Mouse (Mus musculus): ENCODE results near the gene Adam12. TPM values are rescaled to one million over a fixed set of nuclear protein-coding genes. Genes with fewer than 3 reads are reported as not detected.

The Adam12 gene
- total RNA-seq, 2 experiments from 2014 or later: 24.4 to 26.3 TPM

DNA sequence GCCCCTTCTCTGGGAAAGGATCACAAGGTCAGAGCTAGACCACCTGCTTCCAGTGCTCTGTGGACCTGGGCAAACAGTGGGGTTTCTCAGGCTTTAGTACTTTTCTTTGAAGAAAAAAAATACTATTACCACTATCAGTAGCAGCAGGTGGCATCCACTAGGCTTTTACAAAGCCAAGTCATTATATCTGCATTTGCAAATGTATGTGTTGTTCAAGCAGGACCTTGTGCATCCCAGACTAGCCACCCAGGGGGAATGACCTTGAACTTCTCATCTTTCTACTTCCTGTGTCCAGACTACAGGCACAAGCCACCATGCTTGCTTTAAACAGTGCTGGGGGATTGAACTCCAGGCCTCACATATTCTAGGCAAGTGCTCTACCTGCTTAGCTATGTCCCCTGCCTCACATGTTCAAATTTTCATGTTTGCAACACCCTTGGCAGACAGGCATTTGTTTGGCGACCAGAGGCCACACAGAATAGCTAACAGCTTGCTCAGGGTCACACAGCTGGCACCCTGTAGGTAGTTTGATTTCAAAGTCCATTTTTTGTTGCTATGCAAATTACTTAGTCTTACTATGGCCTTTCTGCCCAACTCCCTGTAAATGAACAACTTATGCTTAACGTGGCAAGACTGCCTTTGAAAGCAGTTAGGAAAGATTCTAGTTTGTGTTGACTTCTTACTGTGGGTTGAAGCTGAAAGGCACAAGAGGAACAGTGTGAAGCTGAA lies 209.6 kb downstream of the Adam12 start:
- DNase-seq (ENCODE audit: low spot score in 2 of 2): no peak

GRCm38 (mm10) chr7:134015226-134015625 lies 216.7 kb downstream of the Adam12 start:
- no peak for DNase-seq (ENCODE audit: low spot score in 2 of 2)

GRCm38 (mm10) chr7:134014733-134015132 lies 217.2 kb downstream of the Adam12 start:
- DNase-seq (ENCODE audit: low spot score in 2 of 2): no peak

GRCm38 (mm10) chr7:134009157-134009556 lies 222.8 kb downstream of the Adam12 start:
- no peak for DNase-seq (ENCODE audit: low spot score in 2 of 2)

- no peak for DNase-seq (ENCODE audit: low spot score in 2 of 2)
These were observed 224.0 kb downstream of the Adam12 start for GRCm38 (mm10) chr7:134007942-134008361.

DNA sequence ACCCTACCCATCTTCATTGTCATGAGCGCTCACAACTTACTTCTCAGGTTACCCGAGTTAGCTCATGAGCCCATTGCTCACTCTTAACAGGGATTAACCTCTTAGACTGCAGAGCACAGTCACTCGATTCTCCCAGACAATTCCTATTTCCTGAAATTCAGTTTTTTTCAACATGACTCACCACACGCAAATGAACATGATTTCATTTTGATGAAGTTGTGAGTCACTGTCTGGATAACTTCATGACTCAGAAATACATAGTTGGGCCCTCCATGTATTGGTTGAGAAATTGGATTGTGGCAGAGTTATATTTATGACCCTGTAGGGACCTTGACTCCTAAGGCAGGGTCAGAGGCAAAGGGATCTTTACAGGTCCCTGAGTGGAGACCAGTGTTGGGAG lies 230.4 kb downstream of the Adam12 start:
- DNase-seq (ENCODE audit: low spot score in 2 of 2): no peak

DNA sequence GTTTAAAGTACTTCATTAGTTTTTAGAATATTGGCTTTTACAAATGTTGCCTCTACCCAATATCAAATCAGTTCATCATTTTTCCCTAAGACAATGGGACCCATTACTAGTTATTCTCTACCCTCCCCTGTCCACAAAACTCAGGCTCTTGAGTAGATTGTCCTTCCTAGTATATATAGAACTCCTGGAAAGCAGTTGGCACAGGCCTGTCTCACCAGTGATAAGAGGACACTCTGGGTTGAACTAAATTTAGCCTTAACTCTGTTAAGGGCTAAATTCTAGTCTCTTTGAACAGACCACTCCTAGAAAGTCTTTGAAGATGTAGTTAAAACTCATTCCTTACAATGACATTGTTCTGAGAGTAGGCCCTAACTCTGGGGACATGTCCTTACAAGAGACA lies 241.0 kb downstream of the Adam12 start:
- no peak for DNase-seq (ENCODE audit: low spot score in 2 of 2)

DNA sequence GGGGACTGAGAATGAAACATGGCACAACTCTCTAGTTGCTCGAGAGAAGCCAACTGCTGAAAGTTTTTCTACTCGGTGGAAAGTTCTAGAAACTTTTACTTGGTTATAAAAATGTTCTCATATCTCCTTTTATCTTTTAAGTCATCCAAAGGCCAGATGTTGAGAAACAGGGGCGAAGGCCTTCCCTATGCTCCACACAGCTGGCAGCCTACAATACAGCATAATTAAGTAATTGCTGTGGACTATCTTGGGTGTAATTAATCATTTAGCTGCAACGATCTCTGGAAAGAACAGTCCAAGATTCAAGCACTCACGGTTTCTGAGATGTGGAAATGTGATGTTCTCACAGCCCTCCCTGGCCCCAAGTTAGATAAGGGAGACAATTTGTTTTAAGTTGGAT lies 243.6 kb downstream of the Adam12 start:
- DNase-seq (ENCODE audit: low spot score in 2 of 2): no peak

DNA sequence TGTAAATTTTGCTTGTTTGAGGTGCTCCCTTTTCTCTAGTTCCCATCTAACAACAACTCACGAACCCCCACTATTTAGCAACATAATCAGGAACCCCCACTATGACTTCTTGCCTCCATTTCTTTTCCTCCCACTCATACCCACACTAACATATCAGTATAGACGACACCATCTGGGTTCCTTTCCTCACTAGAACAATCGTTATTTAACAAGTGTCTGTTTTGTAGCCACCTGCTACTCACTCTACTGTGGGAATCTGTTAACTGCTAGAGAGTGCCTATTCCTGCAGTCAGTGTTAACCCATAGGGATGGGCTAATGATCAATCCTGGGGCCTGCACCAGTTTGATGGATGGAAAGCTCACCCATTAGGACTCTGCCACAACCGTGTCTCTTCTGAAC lies 245.7 kb downstream of the Adam12 start:
- no peak for DNase-seq (ENCODE audit: low spot score in 2 of 2)

GRCm38 (mm10) chr7:133985648-133986047 lies 246.3 kb downstream of the Adam12 start:
- no peak for DNase-seq (ENCODE audit: low spot score in 2 of 2)

DNA sequence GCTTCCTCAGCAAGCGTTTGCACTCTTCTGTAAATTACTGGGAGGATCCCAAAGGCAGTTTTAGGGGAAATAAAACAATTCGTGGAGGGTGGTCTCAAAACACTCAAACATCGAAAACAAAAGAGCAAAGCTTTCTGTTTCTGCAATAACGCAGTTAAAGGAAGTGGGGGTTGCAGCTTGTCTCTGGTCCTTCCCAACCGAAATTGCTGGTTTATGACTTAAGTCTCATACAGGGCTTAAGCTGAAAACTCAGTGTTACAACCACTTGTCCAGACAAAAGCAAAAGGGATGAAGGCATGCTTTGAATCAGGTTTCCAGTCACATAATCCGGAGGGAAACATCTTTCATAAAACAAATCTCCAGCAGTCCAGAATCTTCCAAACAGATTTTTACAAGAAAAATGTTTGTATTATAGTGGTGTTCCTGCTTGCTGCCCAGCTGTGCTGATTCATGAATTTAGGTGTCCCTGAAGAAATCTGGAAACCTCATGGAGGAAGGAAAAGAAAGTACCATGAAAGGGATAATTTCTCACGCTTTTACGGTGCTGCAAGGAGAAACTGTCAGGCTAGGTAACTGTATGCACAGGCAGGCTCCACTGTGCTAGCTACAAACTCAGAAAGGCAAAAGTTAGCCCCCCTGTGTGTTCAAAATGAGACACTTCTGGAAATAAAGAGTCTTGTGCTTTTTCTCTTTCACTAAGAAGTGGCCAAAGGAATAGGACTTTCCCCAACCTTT lies 255.4 kb downstream of the Adam12 start:
- DNase-seq (ENCODE audit: low spot score in 2 of 2): no peak

DNA sequence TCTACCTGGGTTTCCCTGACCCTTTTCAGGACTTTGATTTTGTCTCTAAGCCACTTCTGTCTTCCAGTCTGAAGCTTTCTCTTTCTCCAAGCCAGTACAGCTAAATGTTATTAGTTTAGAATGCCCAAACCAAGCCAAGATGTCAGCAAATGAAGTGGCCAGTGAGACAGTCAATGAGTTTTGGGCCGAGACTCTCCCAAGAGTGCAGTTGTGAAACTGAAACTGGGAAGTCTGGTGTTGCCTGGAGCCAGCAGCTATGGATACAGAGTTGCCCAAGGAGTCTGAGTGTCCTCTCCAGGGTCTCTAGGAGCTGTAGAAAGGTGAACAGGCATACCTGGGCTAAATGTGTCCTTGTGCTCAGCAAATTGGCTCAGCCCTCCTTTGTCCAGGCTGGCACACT lies 260.9 kb downstream of the Adam12 start:
- DNase-seq (ENCODE audit: low spot score in 2 of 2): no peak

GRCm38 (mm10) chr7:133970407-133970806 lies 261.5 kb downstream of the Adam12 start:
- DNase-seq (ENCODE audit: low spot score in 2 of 2): no peak

DNA sequence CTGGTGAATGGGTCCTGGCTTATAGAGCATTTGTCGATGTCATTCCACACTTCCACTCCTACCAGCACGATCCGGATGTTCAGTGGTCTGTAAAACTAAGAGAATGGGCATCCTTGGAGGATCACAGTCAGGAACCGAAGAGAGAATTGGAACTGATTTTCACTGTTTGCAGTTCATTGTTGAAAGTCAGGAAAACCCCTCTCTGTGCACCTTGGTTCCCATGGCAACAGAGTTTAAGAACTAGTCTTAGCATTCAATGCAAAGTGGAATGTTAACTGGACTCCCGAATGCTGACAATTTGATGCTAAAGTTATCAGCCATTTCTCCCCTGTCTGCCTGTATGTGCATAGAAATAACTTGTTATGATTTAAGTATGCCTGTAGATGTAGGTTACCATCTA lies 264.0 kb downstream of the Adam12 start:
- no peak for DNase-seq (ENCODE audit: low spot score in 2 of 2)

- DNase-seq (ENCODE audit: low spot score in 2 of 2): no peak
These were observed 268.4 kb downstream of the Adam12 start for GRCm38 (mm10) chr7:133963501-133963900.

GRCm38 (mm10) chr7:133959200-133959599 lies 272.7 kb downstream of the Adam12 start:
- peak in 1 of 2 experiments; percentile 40 for DNase-seq (ENCODE audit: low spot score in 2 of 2)

GRCm38 (mm10) chr7:133957873-133958272 lies 274.1 kb downstream of the Adam12 start:
- no peak for DNase-seq (ENCODE audit: low spot score in 2 of 2)

GRCm38 (mm10) chr7:133954111-133955091 lies 277.5 kb downstream of the Adam12 start:
- DNase-seq (ENCODE audit: low spot score in 2 of 2): no peak

GRCm38 (mm10) chr7:133951777-133952545 lies 280.0 kb downstream of the Adam12 start:
- no peak for DNase-seq (ENCODE audit: low spot score in 2 of 2)

DNA sequence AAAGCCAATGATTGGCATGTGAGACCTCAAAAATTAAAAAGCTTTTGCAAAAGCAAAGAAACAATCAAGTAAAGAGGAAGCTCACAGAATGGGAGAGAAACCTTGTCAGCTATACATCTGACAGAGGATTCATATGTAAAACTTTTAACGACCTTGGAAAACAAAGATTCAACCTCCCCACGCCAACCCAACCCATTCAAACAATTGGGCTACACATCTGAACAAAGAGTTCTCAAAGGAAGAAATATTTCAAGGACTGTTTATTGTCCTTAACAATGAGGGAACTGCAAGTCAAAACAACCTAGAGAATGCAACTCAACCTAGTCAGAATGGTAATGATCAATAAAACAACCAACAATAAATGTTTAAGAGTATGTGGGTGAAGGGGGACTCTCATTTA lies 284.6 kb downstream of the Adam12 start:
- no peak for DNase-seq (ENCODE audit: low spot score in 2 of 2)
